Mouse (Mus musculus) liver, postnatal 0 days (tissue): ENCODE measurements at regions not wholly inside any gene's neighbourhood (a gene's known extent, or its start where the extent isn't known, plus 50 kb on each side); places are given as distances from the start of the nearest gene placed in this dataset.

Source experiments
- CTCF ChIP-seq: sonication (generic); IDR thresholded peaks from 2 replicates; pipeline ENCODE4 v1.5.1; 2016; ENCODE audit warnings: antibody characterized with exemption, low read depth
- EP300 ChIP-seq: IDR thresholded peaks from 2 replicates; pipeline ENCODE4 v1.6.1; 2016; ENCODE audit warnings: antibody characterized with exemption, low read depth, mild to moderate bottlenecking

- TF ChIP-seq CTCF (no peak), EP300 (no peak)
These were observed 435.3 kb downstream of the Ttll7 start for GRCm38 (mm10) chr3:147287503-147287902.
